ENCODE assay signal across 12 mouse cellular contexts in the genomic region with DNA sequence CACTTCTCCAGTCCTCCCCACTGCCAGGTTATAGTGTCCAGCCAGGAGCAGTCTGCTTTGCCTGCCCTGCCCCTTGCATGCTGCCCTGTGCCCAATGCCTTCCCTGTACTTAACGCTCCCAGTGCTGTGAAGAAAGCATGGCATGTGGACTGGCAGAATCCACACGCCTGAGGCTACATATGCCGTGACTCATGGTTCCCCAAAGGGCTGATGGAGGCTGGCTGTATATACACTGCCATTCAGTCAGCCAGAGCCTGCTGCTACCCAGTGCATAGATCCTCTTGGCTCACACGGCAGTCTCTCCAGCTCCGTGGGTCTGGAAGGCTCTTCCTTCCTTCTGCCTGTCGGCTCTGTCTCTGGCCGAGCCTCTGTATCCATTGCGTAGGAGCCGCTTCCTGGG.
"Had no signal": no experiment of that assay in that cellular context is flagged by ENCODE, and none has a peak within 500 bp of the region (broad histone marks: within the 10 kb centered on the region; RNA-seq: fewer than 3 reads in every experiment).

No protein-coding gene starts in this region.

- DNase-seq: lung, adult 18-20 months; lung, embryonic 14.5 days; lung, postnatal 10 days; lung, postnatal 4 days; midbrain, embryonic 14.5 days; right cerebral cortex, postnatal 25 days; right cerebral cortex, postnatal 4 days; spleen, adult 18-20 months; thymus, adult 18-20 months; thymus, postnatal 14 days; thymus, postnatal 36 days had no signal

- ATAC-seq: midbrain, embryonic 16.5 days had no signal
